Mouse (Mus musculus) neural tube, embryonic 11.5 days (tissue): ENCODE measurements around the gene Trim65. TPM values are rescaled to one million over a fixed set of nuclear protein-coding genes. Genes with fewer than 3 reads are reported as not detected.

Experiments used
- ATAC-seq: fragments of 200-750 bp; cut with Nextera tagmentation; 2 replicates; pipeline ENCODE4 v1.8.0; 2017; ENCODE audit warnings: moderate number of reproducible peaks, mild to moderate bottlenecking, moderate TSS enrichment, moderate library complexity; ENCODE audit not compliant: insufficient read depth, low FRiP score, low TSS enrichment
- DNase-seq: peaks from one replicate; pipeline ENCODE4 v3.0.0-alpha.2; 2015; ENCODE audit warnings: low spot score
- H3K27ac ChIP-seq: fragments of 300-500 bp; sonication (generic); 2 replicates; pipeline ENCODE4 v1.5.1; 2014; ENCODE audit warnings: low read depth, mild to moderate bottlenecking, low read length
- H3K27me3 ChIP-seq: fragments of 300-500 bp; sonication (generic); 2 replicates; pipeline ENCODE4 v1.6.1; 2014; ENCODE audit warnings: mild to moderate bottlenecking, low read length, mixed read lengths; ENCODE audit not compliant: control insufficient read depth, insufficient read depth
- H3K36me3 ChIP-seq: fragments of 300-500 bp; sonication (generic); 2 replicates; pipeline ENCODE4 v1.6.1; 2014; ENCODE audit warnings: mild to moderate bottlenecking, low read length, moderate library complexity, mixed read lengths; ENCODE audit not compliant: control insufficient read depth, insufficient read depth
- H3K4me1 ChIP-seq: fragments of 300-500 bp; sonication (generic); 2 replicates; pipeline ENCODE4 v1.6.1; 2014; ENCODE audit warnings: low read length, mixed read lengths; ENCODE audit not compliant: control insufficient read depth, insufficient read depth
- H3K4me2 ChIP-seq: fragments of 300-500 bp; sonication (generic); 2 replicates; pipeline ENCODE4 v1.6.1; 2014; ENCODE audit warnings: low read depth, mild to moderate bottlenecking, moderate library complexity
- H3K4me3 ChIP-seq: fragments of 300-500 bp; sonication (generic); 2 replicates; pipeline ENCODE4 v1.5.1; 2014; ENCODE audit warnings: low read depth, low read length
- H3K9ac ChIP-seq: fragments of 300-500 bp; sonication (generic); 2 replicates; pipeline ENCODE4 v1.6.1; 2014; ENCODE audit warnings: mild to moderate bottlenecking, low read length
- H3K9me3 ChIP-seq: fragments of 300-500 bp; sonication (generic); 2 replicates; pipeline ENCODE4 v1.6.1; 2016; ENCODE audit warnings: low read length; ENCODE audit not compliant: control insufficient read depth
- WGBS: fragments of 180-500 bp; shearing (Covaris S2); extraction: QIAGEN DNeasy Blood & Tissue Kit; methylation state at CpG from one replicate; pipeline ENCODE4 v1.1.7; 2014; 5-methylcytosine and 5-hydroxymethylcytosine counted together
- polyA plus RNA-seq: library from polyadenylated mRNA; unstranded; fragments of >200 nt; fragmentation: Nextera tagmentation; extraction: Ambion mirVana; gene quantifications from 2 replicates; pipeline ENCODE4 v1.2.1, GENCODE M21; 2014

The Trim65 gene
- polyA plus RNA-seq, 1 experiment from 2014 or later: 1.6 TPM

DNA sequence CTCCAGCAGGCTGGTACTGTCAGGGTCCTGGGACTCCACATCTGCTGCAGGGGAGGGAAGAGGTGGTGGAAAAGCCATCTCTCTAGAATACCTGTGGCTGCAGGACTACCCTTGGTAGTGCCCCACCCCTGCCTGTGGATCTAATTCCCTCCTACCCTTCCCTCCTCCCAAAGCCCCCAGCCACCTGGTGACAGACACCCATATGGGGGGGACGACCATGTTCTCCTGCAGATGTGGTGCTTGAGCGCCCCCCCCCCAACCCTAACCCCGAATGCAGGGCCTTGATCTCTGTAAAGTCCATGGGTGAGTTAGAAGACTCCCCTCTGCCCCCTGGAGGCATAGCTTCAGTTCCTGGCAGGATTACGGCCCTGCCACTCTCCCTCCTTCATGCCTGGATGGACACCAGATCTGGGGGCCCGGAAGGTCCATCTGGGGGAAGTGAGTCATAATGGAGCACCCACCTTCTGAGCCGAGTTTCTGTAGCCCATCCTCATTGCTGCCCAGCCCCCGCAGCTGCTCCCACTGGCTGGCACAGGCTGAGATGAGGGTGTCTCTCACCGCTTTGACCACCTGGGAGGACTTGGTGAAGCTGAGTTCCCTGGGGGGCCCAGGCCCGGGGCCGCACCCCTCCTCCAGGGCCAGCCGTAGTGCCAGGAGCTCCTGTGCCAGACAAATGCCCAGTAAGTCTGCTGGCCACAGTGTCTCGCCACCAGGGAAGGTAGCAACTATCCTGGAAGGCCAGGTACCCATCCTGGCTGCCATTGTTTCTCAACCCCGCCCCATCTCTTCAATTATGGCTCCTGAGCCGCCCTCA, 23.8 kb downstream of the Trim65 start:
- no peak overlapping the region for H3K27ac ChIP-seq
- peaks cover 14% of the 10 kb centered on the region for H3K4me1 ChIP-seq
- 16% methylated on average over 13 of the region's 14 CpGs for WGBS
- no peak overlapping the region for H3K4me2 ChIP-seq
- H3K36me3 ChIP-seq: no peaks in the 10 kb centered on the region
- H3K4me3 ChIP-seq: no peak overlapping the region
- no peak overlapping the region for H3K9ac ChIP-seq
- DNase-seq (no peak), ATAC-seq (no peak)
- peaks cover 58% of the 10 kb centered on the region for H3K27me3 ChIP-seq
- H3K9me3 ChIP-seq: no peaks in the 10 kb centered on the region

DNA sequence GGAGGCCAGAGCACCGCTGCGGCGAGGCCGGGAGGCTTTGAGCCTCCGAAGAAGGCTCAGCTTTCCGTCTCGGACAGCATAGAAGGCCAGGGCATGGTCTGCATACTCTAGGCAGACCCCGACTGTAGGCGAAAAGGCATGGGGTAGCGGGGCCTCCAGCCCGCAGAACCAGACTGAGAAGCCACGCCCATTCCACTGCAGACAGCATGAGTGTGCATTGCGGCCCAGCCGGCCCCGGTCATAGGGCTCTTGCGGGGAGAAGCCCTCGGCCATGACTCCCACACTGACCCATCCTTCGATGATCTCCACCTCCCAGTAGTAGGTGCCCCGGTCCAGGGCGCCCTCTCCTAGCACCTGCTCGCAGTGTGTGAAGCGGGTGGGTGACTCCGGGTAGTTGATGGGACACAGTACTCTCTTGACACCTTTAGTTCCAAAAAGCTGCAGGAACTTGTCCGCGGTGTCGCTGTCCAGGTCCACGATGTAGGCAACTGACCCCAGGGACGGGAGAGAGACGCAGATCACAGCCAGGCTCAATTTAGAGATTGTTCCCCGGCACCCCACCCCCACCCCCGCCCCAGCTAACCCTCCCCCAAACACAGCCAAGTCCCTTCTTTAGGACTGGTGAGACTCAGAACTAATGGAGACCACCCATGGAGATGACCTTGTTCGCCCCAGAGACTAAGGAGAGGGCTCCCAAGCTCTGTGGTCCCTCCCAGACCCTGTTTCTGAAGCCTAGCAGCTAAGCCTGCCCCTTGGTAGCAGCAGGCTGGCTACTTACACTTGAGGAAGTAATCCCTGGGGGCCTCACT, 24.6 kb downstream of the Trim65 start:
- Histone ChIP-seq H3K4me2 (peak overlapping the region; percentile 25), H3K9me3 (no peaks in the 10 kb centered on the region), H3K9ac (peak overlapping the region; percentile 20; the same call in 1 of the 2 replicates), H3K4me3 (no peak overlapping the region), H3K4me1 (peaks cover 14% of the 10 kb centered on the region), H3K27me3 (peaks cover 55% of the 10 kb centered on the region), H3K27ac (no peak overlapping the region), H3K36me3 (no peaks in the 10 kb centered on the region)
- no peak for ATAC-seq
- 28% methylated on average over 32 of the region's 32 CpGs for WGBS
- no peak for DNase-seq

DNA sequence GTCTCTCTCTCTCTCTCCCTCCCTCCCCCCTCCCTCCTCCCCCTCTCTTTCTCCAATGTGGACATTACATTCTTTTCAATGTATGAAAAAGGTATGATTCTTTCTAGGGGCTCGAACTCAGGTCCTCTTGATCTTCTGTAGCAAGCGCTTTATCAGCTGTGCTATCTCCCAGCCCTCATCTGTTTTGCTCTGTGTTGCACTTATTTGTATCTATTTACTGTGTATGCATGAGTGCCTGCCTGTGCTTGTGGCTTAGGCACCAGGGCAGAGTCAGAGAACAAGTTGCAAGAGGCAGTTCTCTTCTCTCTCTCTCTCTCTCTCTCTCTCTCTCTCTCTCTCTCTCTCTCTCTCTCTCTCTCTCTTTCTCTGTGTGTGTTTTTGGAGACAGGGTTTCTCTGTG, 25.9 kb downstream of the Trim65 start:
- DNase-seq (no peak), ATAC-seq (no peak)
- Histone ChIP-seq H3K9me3 (no peaks in the 10 kb centered on the region), H3K4me3 (no peak overlapping the region), H3K9ac (no peak overlapping the region), H3K27ac (no peak overlapping the region), H3K4me2 (no peak overlapping the region), H3K4me1 (peaks cover 14% of the 10 kb centered on the region), H3K27me3 (peaks cover 46% of the 10 kb centered on the region), H3K36me3 (no peaks in the 10 kb centered on the region)
- 92% methylated on average over 2 of the region's 2 CpGs for WGBS

DNA sequence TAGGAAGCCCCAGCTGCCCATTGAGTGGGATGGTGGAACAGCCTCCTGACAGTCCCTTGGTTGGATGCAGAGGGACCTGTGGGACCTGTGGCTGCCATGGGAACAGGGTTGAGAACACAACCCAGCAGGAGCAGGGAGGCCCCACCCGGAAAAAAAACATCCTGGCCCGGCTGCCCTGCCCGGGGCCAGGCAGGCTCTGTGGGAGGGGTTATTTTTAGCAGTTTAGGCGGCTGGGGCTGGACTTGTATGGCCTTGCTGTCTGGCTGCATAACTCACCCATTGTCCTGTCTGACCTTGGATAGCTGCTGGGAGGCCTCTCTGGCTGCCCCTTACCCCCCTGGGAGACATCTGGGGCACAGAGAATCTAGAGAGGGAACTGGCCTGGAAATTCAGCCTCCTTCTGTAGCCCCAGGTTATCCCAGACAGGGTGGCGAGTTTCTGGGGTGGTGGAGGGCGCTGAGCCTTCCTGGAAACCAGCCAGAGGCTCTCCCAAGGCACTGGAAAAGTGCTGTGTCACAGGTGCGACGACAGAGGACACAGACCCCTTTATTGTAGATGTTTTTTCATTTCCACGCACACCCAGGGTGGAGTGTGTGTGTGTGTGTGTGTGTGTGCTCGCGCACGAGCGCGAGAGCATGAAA, 26.8 kb downstream of the Trim65 start:
- H3K27me3 ChIP-seq: peaks cover 36% of the 10 kb centered on the region
- no peak for ATAC-seq
- peak overlapping the region; percentile 5; the same call in 1 of the 2 replicates for H3K9ac ChIP-seq
- DNase-seq: peak; percentile 50
- no peak overlapping the region for H3K4me2 ChIP-seq
- no peak overlapping the region for H3K4me3 ChIP-seq
- no peak overlapping the region; the same call in 1 of the 2 replicates for H3K27ac ChIP-seq
- WGBS: 45% methylated on average over 14 of the region's 14 CpGs
- H3K4me1 ChIP-seq: peaks cover 14% of the 10 kb centered on the region
- H3K9me3 ChIP-seq: no peaks in the 10 kb centered on the region
- H3K36me3 ChIP-seq: no peaks in the 10 kb centered on the region

DNA sequence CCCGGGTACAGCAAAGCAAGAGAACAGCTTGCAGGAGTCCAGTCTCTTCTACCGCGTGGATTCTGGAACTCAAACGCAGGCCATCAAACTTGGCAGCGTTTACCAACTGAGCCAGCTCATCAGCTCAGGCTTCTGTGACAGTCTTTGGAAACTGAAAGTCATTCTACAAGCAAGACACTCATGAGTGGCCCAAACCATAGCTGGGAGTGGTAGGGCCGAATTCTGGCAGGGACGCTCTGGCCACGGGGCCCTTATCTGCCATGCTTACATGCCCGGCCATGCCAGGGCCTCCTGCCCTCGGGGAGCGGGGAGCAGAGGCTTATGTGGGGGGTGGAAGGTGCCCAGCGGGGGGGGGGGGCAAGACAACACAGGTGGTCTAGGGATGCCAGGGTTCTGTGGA, 27.4 kb downstream of the Trim65 start:
- 84% methylated on average over 12 of the region's 12 CpGs for WGBS
- Histone ChIP-seq H3K4me1 (peaks cover 14% of the 10 kb centered on the region), H3K4me2 (no peak overlapping the region), H3K4me3 (no peak overlapping the region), H3K36me3 (no peaks in the 10 kb centered on the region), H3K27ac (no peak overlapping the region; the same call in 1 of the 2 replicates), H3K9me3 (no peaks in the 10 kb centered on the region), H3K27me3 (peaks cover 31% of the 10 kb centered on the region), H3K9ac (no peak overlapping the region)
- ATAC-seq: no peak
- DNase-seq: no peak

DNA sequence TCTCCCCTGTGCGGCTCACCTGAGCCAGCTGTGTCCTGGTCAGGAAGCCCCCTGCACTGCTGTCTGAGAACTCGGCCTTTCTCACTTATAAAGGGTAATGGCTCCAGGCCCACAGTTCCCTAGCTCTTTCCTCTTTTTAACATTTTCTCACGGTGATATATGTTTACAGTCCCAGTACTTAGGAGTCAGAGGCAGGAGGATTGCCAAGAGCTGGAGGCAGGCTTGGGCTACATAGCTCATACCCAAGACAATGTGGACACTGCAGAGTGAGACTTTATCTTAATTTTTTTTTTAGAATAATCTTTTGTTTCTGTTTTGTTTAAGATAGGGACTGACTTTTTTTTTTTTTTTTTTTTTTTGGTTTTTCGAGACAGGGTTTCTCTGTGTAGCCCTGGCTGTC, 28.5 kb downstream of the Trim65 start:
- Histone ChIP-seq H3K4me3 (no peak overlapping the region), H3K9me3 (no peaks in the 10 kb centered on the region), H3K4me1 (peaks cover 14% of the 10 kb centered on the region), H3K4me2 (no peak overlapping the region), H3K27me3 (peaks cover 20% of the 10 kb centered on the region), H3K9ac (no peak overlapping the region), H3K27ac (0 out of 2 replicates have a peak overlapping the region, but pooled peaks have one; percentile 41), H3K36me3 (no peaks in the 10 kb centered on the region)
- DNase-seq (no peak), ATAC-seq (no peak)
- 60% methylated on average over 4 of the region's 4 CpGs for WGBS

DNA sequence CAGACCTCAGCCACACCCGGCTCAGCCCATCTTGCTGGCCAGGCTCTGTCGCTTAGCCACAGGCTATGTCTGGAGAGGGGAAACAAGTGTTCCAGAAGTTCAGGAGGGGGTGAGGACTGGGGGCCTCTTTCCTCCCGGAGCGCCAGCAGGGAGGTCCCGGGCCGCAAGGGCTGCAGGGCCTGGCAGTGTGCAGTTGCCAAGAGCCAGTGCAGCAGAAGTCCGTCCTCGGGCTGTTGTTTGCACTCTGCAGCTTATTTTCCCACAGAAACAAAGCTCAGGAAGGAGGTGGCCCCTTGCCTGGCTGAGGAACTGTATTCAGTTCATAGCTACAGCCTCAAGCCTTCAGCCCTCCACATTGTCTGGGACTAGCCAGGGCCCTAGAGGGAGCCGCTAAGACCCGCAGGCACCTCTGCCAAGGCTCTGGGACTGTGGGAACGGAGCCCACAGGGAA, 29.0 kb downstream of the Trim65 start:
- Histone ChIP-seq H3K36me3 (no peaks in the 10 kb centered on the region), H3K9ac (no peak overlapping the region), H3K4me3 (no peak overlapping the region), H3K27me3 (peaks cover 15% of the 10 kb centered on the region), H3K9me3 (no peaks in the 10 kb centered on the region), H3K4me1 (peaks cover 14% of the 10 kb centered on the region), H3K4me2 (no peak overlapping the region), H3K27ac (0 out of 2 replicates have a peak overlapping the region, but pooled peaks have one; percentile 41)
- ATAC-seq (no peak), DNase-seq (peak; percentile 24)
- WGBS: 52% methylated on average over 11 of the region's 11 CpGs

DNA sequence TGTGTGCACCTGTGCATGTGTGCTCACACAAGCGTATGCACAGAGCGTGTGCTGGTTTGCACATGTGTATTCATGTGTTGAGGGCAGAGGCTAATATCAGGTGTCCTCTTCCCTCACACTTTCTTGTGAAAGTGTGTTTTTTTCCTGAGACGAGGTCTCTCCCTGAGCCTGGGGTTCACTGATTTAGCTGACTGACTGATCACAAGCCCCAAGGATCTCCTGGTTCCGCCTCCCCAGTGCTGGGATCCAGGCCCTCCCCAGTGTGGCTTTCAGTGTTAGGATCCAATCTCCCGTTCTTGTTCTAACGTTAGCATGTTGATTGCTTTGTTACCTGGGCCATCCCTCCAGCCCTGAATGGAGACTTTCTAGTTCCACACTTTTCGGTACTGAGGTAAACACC, 30.1 kb downstream of the Trim65 start:
- H3K36me3 ChIP-seq: no peaks in the 10 kb centered on the region
- ATAC-seq (no peak), DNase-seq (no peak)
- no peak overlapping the region for H3K9ac ChIP-seq
- H3K9me3 ChIP-seq: no peaks in the 10 kb centered on the region
- peaks cover 9% of the 10 kb centered on the region for H3K4me1 ChIP-seq
- 83% methylated on average over 7 of the region's 7 CpGs for WGBS
- no peak overlapping the region for H3K4me2 ChIP-seq
- no peak overlapping the region for H3K4me3 ChIP-seq
- peaks cover 5% of the 10 kb centered on the region for H3K27me3 ChIP-seq
- no peak overlapping the region for H3K27ac ChIP-seq
